Mouse (Mus musculus) heart, postnatal 36 days (tissue): Measurements from ENCODE around the gene Olfr196. TPM values are rescaled to one million over a fixed set of nuclear protein-coding genes. Genes with fewer than 3 reads are reported as not detected.
"Not testable (repeated sequence)": the region's sequence is repeated elsewhere in the genome, so short reads cannot be mapped to it uniquely, and the experiment has no call there.

Experiments
- DNase-seq, 2 experiments: peaks; one replicate each; pipeline ENCODE4 v3.0.0; 2021 to 2022
- intact Hi-C: fragments of 180-260 bp; cut with DNase I; formaldehyde crosslinking; loops from one replicate; pipeline ENCODE4 v1.15.1; 2025
- total RNA-seq, 2 experiments: library from RNA; stranded (reverse); gene quantifications; 2 replicates each; pipeline ENCODE4 v1.2.3; 2021

Olfr196 gene
- not detected for total RNA-seq

- intact Hi-C loops, result no loop called here
- no peak for DNase-seq
Measured at GRCm38 (mm10) chr16:59170354-59170753, at the start of gene Olfr196. TSS of gene Olfr196 (minus strand) at chr16:59170454.

GRCm38 (mm10) chr16:59219667-59220066 lies 49.4 kb upstream of the Olfr196 start, which contains the start of gene Olfr199:
TSS of gene Olfr199 (minus strand) at chr16:59219767.
- DNase-seq, intact Hi-C loops: not testable (repeated sequence)

GRCm38 (mm10) chr16:59217861-59218260 lies 47.6 kb upstream of the Olfr196 start:
- intact Hi-C loops, DNase-seq: not testable (repeated sequence)

- intact Hi-C loops, DNase-seq: not testable (repeated sequence)
Measured at GRCm38 (mm10) chr16:59203433-59203832, 33.2 kb upstream of the Olfr196 start, which contains the start of gene Olfr198. TSS of gene Olfr198 (minus strand) at chr16:59203533.

GRCm38 (mm10) chr16:59151996-59152395 lies 18.3 kb downstream of the Olfr196 start:
- intact Hi-C loops, result no loop called here

GRCm38 (mm10) chr16:59146746-59147145 lies 23.5 kb downstream of the Olfr196 start, which contains the start of gene Olfr195:
TSS of gene Olfr195 (plus strand) at chr16:59147046.
- no peak for DNase-seq
- intact Hi-C loops, result no loop called here

More at GRCm38 (mm10) chr16:59151996-59152395, 18.3 kb downstream of the Olfr196 start:
- no peak for DNase-seq

GRCm38 (mm10) chr16:59141105-59141504 lies 29.1 kb downstream of the Olfr196 start:
- intact Hi-C loops, result no loop called here

GRCm38 (mm10) chr16:59130740-59131139 lies 39.5 kb downstream of the Olfr196 start:
- DNase-seq, result no peak
- intact Hi-C loops, result no loop called here

More at GRCm38 (mm10) chr16:59141105-59141504, 29.1 kb downstream of the Olfr196 start:
- DNase-seq, result no peak

- no peak for DNase-seq
- intact Hi-C loops, result no loop called here
Measured at GRCm38 (mm10) chr16:59120969-59121368, 49.3 kb downstream of the Olfr196 start, which contains the start of gene Olfr194. TSS of gene Olfr194 (minus strand) at chr16:59121069.

Other genes with a start within 250 kb of the Olfr196 start
- not detected for gene Olfr181, start 241.7 kb downstream of the Olfr196 start, total RNA-seq
- not detected for gene Olfr180, start 241.1 kb downstream of the Olfr196 start, total RNA-seq
- gene Olfr183, start 175.1 kb downstream of the Olfr196 start, total RNA-seq, result not detected
- not detected for gene Olfr186, start 140.2 kb downstream of the Olfr196 start, total RNA-seq
- gene Olfr187, start 130.7 kb downstream of the Olfr196 start, total RNA-seq, result not detected
- gene Olfr190, start 92.4 kb downstream of the Olfr196 start, total RNA-seq, result not detected
- gene Olfr191, start 80.6 kb downstream of the Olfr196 start, total RNA-seq, result not detected
- gene Olfr193, start 58.6 kb downstream of the Olfr196 start, total RNA-seq, result not detected
- gene Olfr194, start 49.4 kb downstream of the Olfr196 start, total RNA-seq, result not detected
- gene Olfr195, start 23.4 kb downstream of the Olfr196 start, total RNA-seq, result not detected
- not detected for gene Olfr198, start 33.1 kb upstream of the Olfr196 start, total RNA-seq
- gene Olfr199, start 49.3 kb upstream of the Olfr196 start, total RNA-seq, result not detected
- gene Olfr201, start 102.2 kb upstream of the Olfr196 start, total RNA-seq, result not detected
- not detected for gene Olfr202, start 116.3 kb upstream of the Olfr196 start, total RNA-seq
- not detected for gene Olfr203, start 128.4 kb upstream of the Olfr196 start, total RNA-seq
- gene Olfr204, start 147.8 kb upstream of the Olfr196 start, total RNA-seq, result not detected
- not detected for gene Olfr205, start 160.7 kb upstream of the Olfr196 start, total RNA-seq
- gene Olfr206, start 178.8 kb upstream of the Olfr196 start, total RNA-seq, result not detected
- gene Olfr209, start 193.5 kb upstream of the Olfr196 start, total RNA-seq, result not detected
- not detected for gene Gabrr3, start 236.9 kb upstream of the Olfr196 start, total RNA-seq